Mouse (Mus musculus): Measurements from ENCODE around the gene Klk12.

- no peak for TF ChIP-seq CTCF (IDR thresholded peaks at IDR 0.05; ENCODE audit: low read depth, low read length)
- TF ChIP-seq GATA2 (IDR thresholded peaks at IDR 0.05; ENCODE audit: borderline replicate concordance, low read depth, low read length): no peak
- no peak for TF ChIP-seq TAL1 (conservative IDR thresholded peaks at IDR 0.05; ENCODE audit: low read depth, low read length)
- TF ChIP-seq POLR2AphosphoS5 (IDR thresholded peaks at IDR 0.05; ENCODE audit: insufficient replicate concordance, low read depth, low read length): no peak
- no peak for TF ChIP-seq GATA1 (IDR thresholded peaks at IDR 0.05; ENCODE audit: borderline replicate concordance, low read length)
Observed at GRCm38 (mm10) chr7:43766484-43766883, 2.2 kb upstream of the Klk12 start.

Measured in G1E (cell line).